ENCODE assay signal across 24 mouse cellular contexts in genomic region chr14:27409662-27410061, GRCm38 (mm10). TPM values are rescaled to one million over a fixed set of nuclear protein-coding genes. Genes with fewer than 3 reads are reported as not detected.
DNase-seq lines count a peak whose midpoint lies in the region; ATAC-seq and TF ChIP-seq lines count a peak whose summit lies in the region.
"Had no signal": no experiment of that assay in that cellular context is flagged by ENCODE, and none has a peak within 500 bp of the region (broad histone marks: within the 10 kb centered on the region; RNA-seq: fewer than 3 reads in every experiment).

No protein-coding gene starts in this region.

- H3K4me3 ChIP-seq in MEL (ENCODE audit: control insufficient read depth in 1 of 2, insufficient read depth in 1 of 2, low read depth in 2 of 2, low read length in 2 of 2) = no peak overlapping the region
- H3K4me3 ChIP-seq: embryonic facial prominence, embryonic 13.5 days; embryonic facial prominence, embryonic 15.5 days; erythroblast, embryonic 14.5 days; forebrain, embryonic 10.5 days; forebrain, embryonic 12.5 days had no signal

- no peaks in the 10 kb centered on the region for H3K9me3 ChIP-seq in MEL (replicated peaks; ENCODE audit: insufficient read depth, low read length)
- H3K9me3 ChIP-seq: embryonic facial prominence, embryonic 15.5 days had no signal

- TF ChIP-seq RAD21 in MEL (IDR thresholded peaks at IDR 0.05; ENCODE audit: low read depth, low read length) = no peak

- no peaks in the 10 kb centered on the region for H3K79me2 ChIP-seq in MEL (ENCODE audit: control insufficient read depth, insufficient read depth, low read length, poor library complexity)

- peaks cover 0 to 26% of the 10 kb centered on the region in 2 experiments; a peak in 2 of 4 replicates for H3K36me3 ChIP-seq in MEL (ENCODE audit: control insufficient read depth in 1 of 2, insufficient read depth in 2 of 2, low read length in 2 of 2)
- H3K36me3 ChIP-seq: embryonic facial prominence, embryonic 13.5 days; embryonic facial prominence, embryonic 15.5 days; forebrain, embryonic 10.5 days; forebrain, embryonic 12.5 days had no signal

- no peak for TF ChIP-seq POLR2A in MEL (IDR thresholded peaks at IDR 0.05; ENCODE audit: control insufficient read depth in 1 of 2, insufficient read depth in 1 of 2, low read depth in 1 of 2, low read length in 2 of 2, poor library complexity in 1 of 2)

- TF ChIP-seq CTCF in MEL (IDR thresholded peaks at IDR 0.05 in 2 of 3, conservative IDR thresholded peaks at IDR 0.05 in 1 of 3; ENCODE audit: control insufficient read depth in 1 of 3, insufficient read depth in 1 of 3, low read depth in 2 of 3, low read length in 3 of 3, poor library complexity in 1 of 3, severe bottlenecking in 1 of 3) = no peak

- H3K4me1 ChIP-seq in MEL (ENCODE audit: control insufficient read depth in 1 of 2, insufficient read depth in 2 of 2, low read length in 2 of 2) = peaks cover 5 to 26% of the 10 kb centered on the region in 2 experiments; a peak in 3 of 4 replicates
- H3K4me1 ChIP-seq: embryonic facial prominence, embryonic 13.5 days; embryonic facial prominence, embryonic 15.5 days; forebrain, embryonic 10.5 days; forebrain, embryonic 12.5 days had no signal

- ATAC-seq in megakaryocyte-erythroid progenitor cell, adult 5-6 weeks (replicated peaks; ENCODE audit: low FRiP score, low TSS enrichment, poor library complexity, severe bottlenecking) = peak; percentile 57
- ATAC-seq: activated CD4-positive, CD25-positive, alpha-beta regulatory T cell, adult 4 months; forebrain, embryonic 14.5 days; forebrain, embryonic 16.5 days; Patski had no signal

- H3K27me3 ChIP-seq in MEL (ENCODE audit: control insufficient read depth in 1 of 2, insufficient read depth in 2 of 2, low read length in 2 of 2) = no peaks in the 10 kb centered on the region
- H3K27me3 ChIP-seq: embryonic facial prominence, embryonic 13.5 days; embryonic facial prominence, embryonic 15.5 days; forebrain, embryonic 12.5 days; Patski had no signal

- H3K27ac ChIP-seq in MEL (ENCODE audit: control insufficient read depth, low read depth, low read length) = peak overlapping the region; percentile 43; the same call in 1 of the 2 replicates
- H3K27ac ChIP-seq: embryonic facial prominence, embryonic 13.5 days; embryonic facial prominence, embryonic 15.5 days; forebrain, embryonic 10.5 days; forebrain, embryonic 12.5 days had no signal

- no peak overlapping the region for H3K9ac ChIP-seq in MEL (ENCODE audit: control insufficient read depth, low read depth, low read length, poor library complexity, severe bottlenecking)
- H3K9ac ChIP-seq: embryonic facial prominence, embryonic 13.5 days; embryonic facial prominence, embryonic 15.5 days; forebrain, embryonic 12.5 days had no signal

- peak; percentile 76 for DNase-seq in MEL (ENCODE audit: low read depth, low spot score)
- peak; percentile 5 for DNase-seq in induced T-regulatory cell, adult 2 months (ENCODE audit: low read depth)
- no peak for DNase-seq in c-Kit-positive CD71-positive TER-119-positive erythroid progenitor cells, embryonic 14.5 days (ENCODE audit: low spot score)
- DNase-seq in spleen, postnatal 14 days (ENCODE audit: low spot score in 2 of 2) = no peak
- DNase-seq: adrenal gland, adult 8-10 months; adrenal gland, postnatal 14 days; adrenal gland, postnatal 36 days; cerebellum, adult 11 months; cerebellum, adult 18-20 months; cerebellum, adult 8-10 months; cerebellum, adult 9-11 months; cerebellum, postnatal 14 days; cerebellum, postnatal 36 days; embryo, embryonic 11 days had no signal

- TF ChIP-seq EP300 in MEL (IDR thresholded peaks at IDR 0.05; ENCODE audit: low read depth in 1 of 2, low read length in 2 of 2) = peak; percentile 88 to 90

TF ChIP-seq in MEL, 35 proteins besides CTCF, POLR2A, EP300 and RAD21:
- peak; percentile 97 for TF ChIP-seq ZNF384 (IDR thresholded peaks at IDR 0.05; ENCODE audit: low read depth, low read length)
- peak; percentile 82 for TF ChIP-seq RCOR1 (IDR thresholded peaks at IDR 0.05; ENCODE audit: low read depth, low read length)
- TF ChIP-seq NELFE (IDR thresholded peaks at IDR 0.05; ENCODE audit: low read depth, low read length) = no peak
- 0 out of 2 replicates have a peak, but pooled peaks have one; percentile 15 for TF ChIP-seq TBP (IDR thresholded peaks at IDR 0.05; ENCODE audit: low read depth, low read length)
- no peak for TF ChIP-seq USF2 (IDR thresholded peaks at IDR 0.05; ENCODE audit: borderline replicate concordance in 1 of 2, insufficient read depth in 1 of 2, low read depth in 1 of 2, low read length in 2 of 2)
- no peak for TF ChIP-seq MAZ (IDR thresholded peaks at IDR 0.05; ENCODE audit: low read depth, low read length)
- peak; percentile 64 for TF ChIP-seq TAL1 (IDR thresholded peaks at IDR 0.05; ENCODE audit: low read length)
- TF ChIP-seq TCF12 (IDR thresholded peaks at IDR 0.05; ENCODE audit: low read depth, low read length) = peak; percentile 83
- TF ChIP-seq GATA1 (IDR thresholded peaks at IDR 0.05; ENCODE audit: low read depth, low read length) = peak; percentile 92
- TF ChIP-seq HCFC1 (IDR thresholded peaks at IDR 0.05; ENCODE audit: low read depth, low read length) = no peak
- TF ChIP-seq MAX (IDR thresholded peaks at IDR 0.05; ENCODE audit: low read length) = no peak
- no peak for TF ChIP-seq POLR2AphosphoS5 (IDR thresholded peaks at IDR 0.05; ENCODE audit: borderline replicate concordance, low read depth, low read length)
- TF ChIP-seq ZMIZ1 (IDR thresholded peaks at IDR 0.05; ENCODE audit: low read depth, low read length) = no peak
- no peak for TF ChIP-seq ELF1 (IDR thresholded peaks at IDR 0.05; ENCODE audit: low read depth, low read length)
- TF ChIP-seq MXI1 (IDR thresholded peaks at IDR 0.05; ENCODE audit: low read depth, low read length) = no peak
- no peak for TF ChIP-seq KAT2A (conservative IDR thresholded peaks at IDR 0.05; ENCODE audit: low read depth, low read length)
- no peak for TF ChIP-seq MYC (IDR thresholded peaks at IDR 0.05; ENCODE audit: low read depth, low read length)
- TF ChIP-seq UBTF (IDR thresholded peaks at IDR 0.05; ENCODE audit: borderline replicate concordance, insufficient read depth, low read depth, low read length) = no peak
- no peak for TF ChIP-seq MYB (IDR thresholded peaks at IDR 0.05; ENCODE audit: low read depth, low read length)
- TF ChIP-seq BHLHE40 (IDR thresholded peaks at IDR 0.05; ENCODE audit: borderline replicate concordance, low read depth, low read length) = no peak
- TF ChIP-seq JUND (IDR thresholded peaks at IDR 0.05; ENCODE audit: low read depth, low read length) = no peak
- no peak for TF ChIP-seq GABPA (IDR thresholded peaks at IDR 0.05; ENCODE audit: low read depth, low read length)
- TF ChIP-seq ZKSCAN1 (IDR thresholded peaks at IDR 0.05; ENCODE audit: low read depth, low read length) = no peak; the same call in 1 of the 2 replicates
- TF ChIP-seq USF1 (IDR thresholded peaks at IDR 0.05; ENCODE audit: low read depth, low read length) = no peak
- TF ChIP-seq NRF1 (IDR thresholded peaks at IDR 0.05; ENCODE audit: insufficient read depth, low read depth, low read length, poor library complexity, severe bottlenecking) = no peak
- no peak for TF ChIP-seq MAFK (IDR thresholded peaks at IDR 0.05; ENCODE audit: borderline replicate concordance, low read depth, low read length)
- TF ChIP-seq CHD1 (IDR thresholded peaks at IDR 0.05; ENCODE audit: low read depth, low read length) = no peak
- TF ChIP-seq POLR2AphosphoS2 (IDR thresholded peaks at IDR 0.05; ENCODE audit: low read length) = no peak
- peak; percentile 42; the same call in 1 of the 2 replicates for TF ChIP-seq SIN3A (IDR thresholded peaks at IDR 0.05; ENCODE audit: low read length)
- no peak for TF ChIP-seq E2F4 (IDR thresholded peaks at IDR 0.05; ENCODE audit: borderline replicate concordance, low read depth, low read length)
- TF ChIP-seq SMC3 (IDR thresholded peaks at IDR 0.05; ENCODE audit: low read depth, low read length) = no peak
- TF ChIP-seq MEF2A (IDR thresholded peaks at IDR 0.05; ENCODE audit: extremely low read depth, insufficient replicate concordance, low read depth, low read length, poor library complexity, severe bottlenecking) = no peak
- TF ChIP-seq ZC3H11A (IDR thresholded peaks at IDR 0.05; ENCODE audit: low read depth, low read length) = no peak
- TF ChIP-seq ETS1 (IDR thresholded peaks at IDR 0.05; ENCODE audit: low read depth, low read length) = peak; percentile 88
- no peak for TF ChIP-seq CHD2 (IDR thresholded peaks at IDR 0.05; ENCODE audit: low read length)

RNA-seq across cellular contexts. Expression of gene Fam208a, which starts 19.0 kb away (rescaled TPM):
- total RNA-seq in MEL (2012; rRNA removed) = 7.9 and 8.7 TPM in 2 replicates
- 10 to 100 TPM in 1 of 2 experiments, 1 to 10 TPM in 1; 3.2 to 25.4 TPM for polyA plus RNA-seq in MEL (2012; ENCODE audit: insufficient read depth in 1 of 2, insufficient read length in 2 of 2, low read depth in 1 of 2, low replicate concordance in 2 of 2, missing spikeins in 1 of 2)
- total RNA-seq in megakaryocyte-erythroid progenitor cell, adult 5-6 weeks (2014; fragmentation: Nextera tagmentation) = 32.6 and 35.8 TPM in 2 replicates
- total RNA-seq in megakaryocyte-erythroid progenitor cell, adult 5-6 weeks (2017) = 29.9 and 35.3 TPM in 2 replicates

Comparison
In these comparisons a context has a peak if more than half of its experiments do, and no peak if none do; other contexts are left out.
1. DNase-seq: peak in MEL (single experiment) and induced T-regulatory cell, adult 2 months (single experiment); none in c-Kit-positive CD71-positive TER-119-positive erythroid progenitor cells, embryonic 14.5 days (single experiment) and spleen, postnatal 14 days (0 of 2).